Mouse (Mus musculus): ENCODE measurements around the gene Rtkn2.

DNA sequence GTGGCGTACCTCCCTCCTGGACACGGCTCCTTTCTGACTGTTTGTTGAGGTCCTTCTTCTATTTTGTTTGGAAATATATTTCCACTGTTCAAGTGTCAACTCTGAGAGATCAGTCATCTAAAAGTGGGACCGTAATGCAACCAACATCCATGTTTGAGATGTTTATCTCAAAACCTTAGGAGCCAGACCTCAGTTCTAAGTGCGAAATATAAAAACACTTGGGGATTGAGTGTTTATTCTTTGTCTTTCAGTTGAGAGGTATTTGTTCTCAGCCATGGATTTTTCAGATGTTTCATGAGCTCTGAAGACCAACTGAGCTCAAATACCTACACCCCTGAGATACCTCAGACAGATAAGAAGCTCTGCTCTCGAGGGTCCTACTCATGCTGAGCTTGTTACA, 41.6 kb upstream of the Rtkn2 start:
- no peak for TF ChIP-seq CTCF (conservative IDR thresholded peaks at IDR 0.05; ENCODE audit: insufficient read depth, insufficient read length, low read depth, low read length)
- TF ChIP-seq POLR2A (IDR thresholded peaks at IDR 0.05; ENCODE audit: low read depth, low read length), result no peak

Data from kidney, adult 2 months (tissue).